Mouse (Mus musculus) urinary bladder, postnatal 25 days (tissue): Measurements from ENCODE around the gene Bmyc.
"Not testable (repeated sequence)": the region's sequence is repeated elsewhere in the genome, so short reads cannot be mapped to it uniquely, and the experiment has no call there.

Source experiments
- DNase-seq: peaks from one replicate; pipeline ENCODE4 v3.0.0; 2022; ENCODE audit warnings: low spot score

Gene Bmyc

GRCm38 (mm10) chr2:25733199-25733930 lies 26.8 kb downstream of the Bmyc start:
- DNase-seq, result no peak

- DNase-seq, result not testable (repeated sequence)
Measured at GRCm38 (mm10) chr2:25736709-25737108, 30.2 kb downstream of the Bmyc start, which contains the start of gene Obp2b. Gene Obp2b (plus strand): TSS chr2:25737009.

GRCm38 (mm10) chr2:25741671-25742070 lies 35.1 kb downstream of the Bmyc start:
- no peak for DNase-seq

- DNase-seq, result no peak
Measured at GRCm38 (mm10) chr2:25754201-25754600, 47.7 kb downstream of the Bmyc start.
